Mouse (Mus musculus) cerebellum, adult 9-10 months (tissue): ENCODE results near the gene Gm20815.
"Not testable (repeated sequence)": the region's sequence is repeated elsewhere in the genome, so short reads cannot be mapped to it uniquely, and the experiment has no call there.

Experiments used
- DNase-seq: peaks from one replicate; pipeline ENCODE4 v3.0.0; 2022

Gene Gm20815

GRCm38 (mm10) chrY:8835069-8835468 lies at the start of gene Gm20815:
Gene Gm20815 (minus strand): TSS chrY:8835169.
- not testable (repeated sequence) for DNase-seq
